Mouse (Mus musculus): ENCODE measurements around the gene Nup54.

- TF ChIP-seq CTCF (IDR thresholded peaks at IDR 0.05; ENCODE audit: control insufficient read depth, insufficient read depth, insufficient replicate concordance, low read depth, low read length) (no peak), POLR2A (IDR thresholded peaks at IDR 0.05; ENCODE audit: control insufficient read depth, low read depth, low read length) (no peak)
Measured at GRCm38 (mm10) chr5:92390615-92391014, 44.4 kb downstream of the Nup54 start.
